Mouse (Mus musculus): Measurements from ENCODE around the gene Gm29609.

DNA sequence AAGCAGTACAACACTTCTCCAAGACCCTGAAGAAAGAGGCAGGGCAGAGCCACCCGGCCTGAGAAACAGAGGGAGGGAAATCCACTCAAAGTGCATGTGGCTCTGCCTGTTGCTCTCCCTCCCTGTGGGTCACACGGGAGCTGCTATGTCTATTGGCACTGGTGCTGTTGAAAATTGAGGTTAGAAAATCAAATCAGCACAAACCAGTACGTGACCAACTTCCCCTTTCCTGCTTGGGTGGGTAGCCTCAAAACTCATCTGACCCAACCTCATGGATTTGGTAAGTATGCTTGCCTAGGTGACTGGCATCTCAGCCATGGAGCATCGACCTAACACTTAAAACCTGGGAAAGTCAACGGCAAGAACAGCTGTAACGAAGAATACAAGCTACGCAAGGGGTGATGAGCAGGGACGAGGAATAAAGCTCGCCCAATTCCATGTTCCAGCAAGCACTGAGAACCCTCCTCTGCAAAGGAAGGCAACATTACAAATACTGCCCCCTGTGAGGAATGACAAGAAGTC lies 73.8 kb downstream of the Gm29609 start, which contains the start of gene Dnajc5g:
- no peak for TF ChIP-seq CTCF (IDR thresholded peaks at IDR 0.05; ENCODE audit: control insufficient read depth, insufficient read depth, insufficient replicate concordance, low read depth, low read length)
- TF ChIP-seq POLR2A (IDR thresholded peaks at IDR 0.05; ENCODE audit: control insufficient read depth, low read depth, low read length): no peak

Data from testis, adult 2 months (tissue).